Mouse (Mus musculus) stomach, embryonic 15.5 days (tissue): ENCODE data around the gene Pkn3. TPM values are rescaled to one million over a fixed set of nuclear protein-coding genes. Genes with fewer than 3 reads are reported as not detected.
"Not testable (repeated sequence)": the region's sequence is repeated elsewhere in the genome, so short reads cannot be mapped to it uniquely, and the experiment has no call there.

Experiments used
- ATAC-seq: fragments of 200-750 bp; cut with Nextera tagmentation; 2 replicates; pipeline ENCODE4 v1.8.0; 2017; ENCODE audit warnings: low read depth, moderate number of reproducible peaks, moderate TSS enrichment; ENCODE audit not compliant: insufficient read depth, low FRiP score
- H3K27ac ChIP-seq: fragments of 300-500 bp; sonication (generic); 2 replicates; pipeline ENCODE4 v1.5.1; 2015; ENCODE audit warnings: mild to moderate bottlenecking, inconsistent platforms
- H3K27me3 ChIP-seq: fragments of 300-500 bp; sonication (generic); replicated peaks from 2 replicates; pipeline ENCODE4 v1.6.1; 2015; ENCODE audit warnings: inconsistent platforms
- H3K36me3 ChIP-seq: fragments of 300-500 bp; sonication (generic); 2 replicates; pipeline ENCODE4 v1.6.1; 2015; ENCODE audit warnings: inconsistent platforms
- H3K4me1 ChIP-seq: fragments of 300-500 bp; sonication (generic); 2 replicates; pipeline ENCODE4 v1.6.1; 2015; ENCODE audit warnings: inconsistent platforms
- H3K4me2 ChIP-seq: fragments of 300-500 bp; sonication (generic); 2 replicates; pipeline ENCODE4 v1.6.1; 2015; ENCODE audit warnings: mild to moderate bottlenecking, inconsistent platforms
- H3K4me3 ChIP-seq: fragments of 300-500 bp; sonication (generic); replicated peaks from 2 replicates; pipeline ENCODE4 v1.5.1; 2015; ENCODE audit warnings: inconsistent platforms
- H3K9ac ChIP-seq: fragments of 300-500 bp; sonication (generic); 2 replicates; pipeline ENCODE4 v1.6.1; 2015; ENCODE audit warnings: inconsistent platforms
- H3K9me3 ChIP-seq: fragments of 300-500 bp; sonication (generic); 2 replicates; pipeline ENCODE4 v1.6.1; 2016; ENCODE audit warnings: inconsistent platforms
- WGBS: fragments of 180-500 bp; shearing (Covaris S2); methylation state at CpG from one replicate; pipeline ENCODE4 v1.1.7; 2015; 5-methylcytosine and 5-hydroxymethylcytosine counted together
- polyA plus RNA-seq: library from polyadenylated mRNA; unstranded; fragments of >200 nt; fragmentation: Nextera tagmentation; extraction: Ambion mirVana; gene quantifications from 2 replicates; pipeline ENCODE4 v1.2.1, GENCODE M21; 2015

Gene Pkn3
- polyA plus RNA-seq, 1 experiment from 2014 or later, result 7.9 TPM

DNA sequence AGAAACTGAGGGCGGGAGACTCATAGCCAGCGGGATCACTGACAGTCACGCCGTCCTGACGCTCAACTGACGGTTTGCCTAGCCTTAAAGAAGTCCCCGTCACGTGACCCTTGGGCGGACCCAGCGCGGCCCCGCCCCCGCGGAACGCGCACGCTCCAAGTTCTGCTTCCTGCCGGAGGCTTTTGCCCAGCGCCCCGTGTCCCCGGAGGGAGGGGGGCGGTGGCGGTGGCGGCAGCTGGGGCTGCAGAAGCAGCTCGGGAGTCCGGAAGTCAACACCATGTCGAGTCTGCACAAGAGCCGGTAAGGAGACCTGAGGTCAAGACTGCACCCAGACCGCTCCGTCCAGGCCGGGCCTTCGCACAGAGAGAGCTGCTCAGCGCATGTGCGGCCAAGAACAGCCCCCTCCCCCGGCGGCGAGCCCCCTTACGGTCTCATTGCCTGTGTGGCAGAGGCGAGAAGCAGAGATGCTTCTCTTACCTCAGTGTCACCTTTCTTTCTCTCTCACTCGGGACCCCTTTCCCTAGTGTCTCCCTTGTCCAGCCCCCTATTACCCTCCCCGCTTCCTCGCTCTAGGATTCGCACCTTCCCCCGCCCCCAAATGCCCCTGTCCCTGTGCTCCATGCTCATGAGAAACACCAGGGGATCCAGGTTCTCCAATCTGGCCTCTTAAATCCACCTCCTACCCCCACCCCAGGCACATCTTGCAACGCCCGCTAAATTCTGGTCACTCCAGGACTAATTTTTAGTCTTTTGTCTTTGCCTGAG is 56.3 kb downstream of the Pkn3 start, which contains the start of gene Tbc1d13:
TSS of gene Tbc1d13 (plus strand) at position 134 of the 765 bp plus-strand sequence.
- Histone ChIP-seq H3K4me1 (peaks cover 18% of the 10 kb centered on the region), H3K36me3 (peaks cover 7% of the 10 kb centered on the region; the same call in 1 of the 2 replicates), H3K27me3 (no peaks in the 10 kb centered on the region), H3K9ac (peak within 1 kb of the TSS; percentile 87), H3K4me2 (peak within 1 kb of the TSS; percentile 87), H3K4me3 (peak within 1 kb of the TSS; percentile 96), H3K27ac (peak within 1 kb of the TSS; percentile 80), H3K9me3 (no peaks in the 10 kb centered on the region)
- WGBS, result under 1% methylated on average over 44 of the region's 46 CpGs
- peak; percentile 92 for ATAC-seq

DNA sequence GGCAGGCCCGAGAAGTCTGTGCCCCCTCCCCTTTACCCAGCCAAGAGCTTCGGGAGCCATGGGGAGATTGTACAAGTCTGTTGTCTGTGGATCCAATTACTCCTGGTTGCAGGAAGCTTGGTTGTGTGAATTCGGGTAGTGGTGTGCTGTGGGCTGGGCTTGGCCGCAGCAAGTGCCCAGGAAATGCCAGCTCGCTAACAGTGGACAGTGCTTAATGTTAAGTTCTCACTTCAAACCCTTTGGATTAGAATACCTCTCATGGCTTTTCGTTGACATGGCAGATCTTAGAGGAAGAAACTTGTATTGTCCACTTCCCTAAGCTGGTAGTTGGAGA is 56.9 kb downstream of the Pkn3 start:
- H3K9me3 ChIP-seq, result no peaks in the 10 kb centered on the region
- ATAC-seq, result no peak

DNA sequence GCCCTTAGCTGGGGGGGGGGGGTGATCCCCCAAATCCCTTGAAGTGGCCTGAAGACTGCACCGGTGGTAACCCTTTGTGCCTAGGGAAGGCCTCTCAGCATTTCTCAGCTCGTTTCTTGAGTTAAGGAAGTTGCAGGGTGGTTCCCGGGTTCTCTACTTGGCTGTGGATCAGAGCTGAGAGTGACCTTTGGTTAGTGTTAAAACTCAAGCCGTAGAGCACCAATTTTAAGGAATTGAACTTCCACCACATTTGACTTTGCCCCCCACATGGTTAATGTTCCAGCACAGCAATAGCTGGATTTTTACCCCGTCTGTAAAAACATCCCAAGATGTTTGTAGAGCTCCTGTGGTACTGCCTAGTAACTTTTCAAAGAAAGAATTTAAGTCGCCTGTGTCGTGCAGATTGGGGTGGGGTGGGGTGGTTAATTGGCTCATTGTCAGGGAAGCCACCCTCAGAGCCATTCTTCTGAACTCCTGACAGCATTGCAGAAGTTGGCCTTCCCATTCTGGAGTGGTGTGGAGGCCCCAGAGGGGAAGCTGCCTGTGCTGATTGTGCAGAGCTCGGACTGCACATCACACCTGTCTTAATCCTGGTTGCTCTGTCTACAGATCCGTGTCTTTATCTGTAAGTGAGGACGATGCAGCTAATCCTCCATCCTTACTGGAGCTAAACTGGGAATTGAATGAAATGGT is 57.6 kb downstream of the Pkn3 start:
- H3K4me2 ChIP-seq, result peak overlapping the region; percentile 87
- H3K9ac ChIP-seq, result peak overlapping the region; percentile 87; the same call in 1 of the 2 replicates
- peaks cover 8% of the 10 kb centered on the region; the same call in 1 of the 2 replicates for H3K36me3 ChIP-seq
- H3K27me3 ChIP-seq, result no peaks in the 10 kb centered on the region
- H3K4me3 ChIP-seq, result peak overlapping the region; percentile 96
- H3K27ac ChIP-seq, result peak overlapping the region; percentile 80; the same call in 1 of the 2 replicates
- 64% methylated on average over 10 of the region's 10 CpGs for WGBS
- no peaks in the 10 kb centered on the region for H3K9me3 ChIP-seq
- ATAC-seq, result no peak
- peaks cover 18% of the 10 kb centered on the region for H3K4me1 ChIP-seq

More for the DNA sequence above, 56.9 kb downstream of the Pkn3 start:
- peak overlapping the region; percentile 87 for H3K9ac ChIP-seq
- peaks cover 18% of the 10 kb centered on the region for H3K4me1 ChIP-seq
- H3K4me3 ChIP-seq, result peak overlapping the region; percentile 96
- peak overlapping the region; percentile 80 for H3K27ac ChIP-seq
- H3K36me3 ChIP-seq, result peaks cover 7% of the 10 kb centered on the region; the same call in 1 of the 2 replicates
- H3K27me3 ChIP-seq, result no peaks in the 10 kb centered on the region
- WGBS, result 20% methylated on average over 6 of the region's 6 CpGs
- peak overlapping the region; percentile 87 for H3K4me2 ChIP-seq

DNA sequence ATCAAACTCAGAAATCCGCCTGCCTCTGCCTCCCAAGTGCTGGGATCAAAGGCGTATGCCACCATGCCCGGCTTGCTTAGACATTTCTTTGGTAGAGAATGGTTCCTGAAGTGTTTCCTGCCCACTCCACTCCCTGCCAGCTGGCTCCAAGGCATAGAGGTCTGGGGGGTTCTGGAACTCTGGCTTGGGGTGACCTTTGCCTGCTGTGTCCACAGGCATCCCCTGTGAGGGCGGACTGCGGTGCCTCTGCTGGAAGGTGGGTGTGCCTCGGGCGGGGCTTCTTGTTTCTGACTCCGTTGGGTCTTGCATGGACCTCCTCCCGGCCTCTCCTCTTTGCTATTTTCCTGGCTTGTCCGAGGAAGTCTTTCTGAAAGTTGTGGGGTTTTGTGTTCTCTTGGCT is 59.0 kb downstream of the Pkn3 start:
- no peak overlapping the region for H3K4me2 ChIP-seq
- H3K9me3 ChIP-seq, result no peaks in the 10 kb centered on the region
- H3K9ac ChIP-seq, result no peak overlapping the region
- H3K4me1 ChIP-seq, result peaks cover 18% of the 10 kb centered on the region
- H3K27me3 ChIP-seq, result no peaks in the 10 kb centered on the region
- WGBS, result 81% methylated on average over 10 of the region's 10 CpGs
- no peak overlapping the region for H3K4me3 ChIP-seq
- H3K36me3 ChIP-seq, result peaks cover 17% of the 10 kb centered on the region; the same call in 1 of the 2 replicates
- no peak for ATAC-seq
- no peak overlapping the region for H3K27ac ChIP-seq

- not testable (repeated sequence) for H3K27ac ChIP-seq, ATAC-seq, H3K4me3 ChIP-seq, H3K4me2 ChIP-seq, H3K4me1 ChIP-seq, H3K9ac ChIP-seq, H3K27me3 ChIP-seq, H3K9me3 ChIP-seq
- WGBS, result 79% methylated on average over 4 of the region's 4 CpGs
- peaks cover 36% of the 10 kb centered on the region for H3K36me3 ChIP-seq
Observed at GRCm38 (mm10) chr2:30140021-30140420, 62.5 kb downstream of the Pkn3 start.

Other genes starting within 250 kb of the Pkn3 start
- gene Cercam, start 208.5 kb upstream of the Pkn3 start, polyA plus RNA-seq, result 28.5 and 29.4 TPM in 2 replicates
- gene Odf2, start 188.5 kb upstream of the Pkn3 start, polyA plus RNA-seq, result 53.6 and 53.8 TPM in 2 replicates
- 49.3 and 51.8 TPM in 2 replicates for gene Gle1, start 142.3 kb upstream of the Pkn3 start, polyA plus RNA-seq
- gene Sptan1, start 112.1 kb upstream of the Pkn3 start, polyA plus RNA-seq, result 74.3 and 78.5 TPM in 2 replicates
- gene Wdr34, start 28.8 kb upstream of the Pkn3 start, polyA plus RNA-seq, result 27.2 and 27.9 TPM in 2 replicates
- 426 and 452 TPM in 2 replicates for gene Set, start 20.3 kb upstream of the Pkn3 start, polyA plus RNA-seq
- gene Zdhhc12, start 16.0 kb downstream of the Pkn3 start, polyA plus RNA-seq, result 46.5 and 47.1 TPM in 2 replicates
- 7.0 and 7.1 TPM in 2 replicates for gene Zer1, start 46.9 kb downstream of the Pkn3 start, polyA plus RNA-seq
- 6.4 and 9.1 TPM in 2 replicates for gene Tbc1d13, start 56.1 kb downstream of the Pkn3 start, polyA plus RNA-seq
- 28.8 and 31.5 TPM in 2 replicates for gene Endog, start 93.8 kb downstream of the Pkn3 start, polyA plus RNA-seq
- gene Spout1, start 100.8 kb downstream of the Pkn3 start, polyA plus RNA-seq, result 56.7 and 62.9 TPM in 2 replicates
- 16.2 and 17.4 TPM in 2 replicates for gene Kyat1, start 128.2 kb downstream of the Pkn3 start, polyA plus RNA-seq
- 37.2 and 37.6 TPM in 2 replicates for gene Lrrc8a, start 160.0 kb downstream of the Pkn3 start, polyA plus RNA-seq
- 0.22 and 0.35 TPM in 2 replicates for gene Gm28035, start 162.9 kb downstream of the Pkn3 start, polyA plus RNA-seq
- gene Phyhd1, start 188.5 kb downstream of the Pkn3 start, polyA plus RNA-seq, result 13.1 and 14.2 TPM in 2 replicates
- gene Gm28038, start 203.4 kb downstream of the Pkn3 start, polyA plus RNA-seq, result not detected in 2 replicates
- gene Dolk, start 208.7 kb downstream of the Pkn3 start, polyA plus RNA-seq, result 33.2 and 33.3 TPM in 2 replicates
- 22.4 and 29.7 TPM in 2 replicates for gene Nup188, start 208.7 kb downstream of the Pkn3 start, polyA plus RNA-seq